Mouse (Mus musculus): ENCODE measurements around the gene Ripk4. TPM values are rescaled to one million over a fixed set of nuclear protein-coding genes. Genes with fewer than 3 reads are reported as not detected.

Ripk4 gene
- polyA plus RNA-seq, 1 experiment from 2014 or later, result 11.6 TPM

GRCm38 (mm10) chr16:97736562-97736961 is 27.0 kb downstream of the Ripk4 start:
- H3K4me3 ChIP-seq (ENCODE audit: low read depth, low read length), result no peak overlapping the region
- ATAC-seq (ENCODE audit: insufficient read depth), result no peak
- no peak overlapping the region for H3K27ac ChIP-seq (ENCODE audit: low read depth)
- no peaks in the 10 kb centered on the region for H3K4me1 ChIP-seq (ENCODE audit: insufficient read depth)
- H3K27me3 ChIP-seq (ENCODE audit: insufficient read depth, low read length), result no peaks in the 10 kb centered on the region
- no peak overlapping the region for H3K9ac ChIP-seq
- H3K36me3 ChIP-seq (ENCODE audit: insufficient read depth), result no peaks in the 10 kb centered on the region
- no peak for TF ChIP-seq CTCF (IDR thresholded peaks at IDR 0.05; ENCODE audit: low read depth)
- 81% methylated on average over 2 of the region's 2 CpGs for WGBS
- H3K4me2 ChIP-seq, result no peak overlapping the region
- H3K9me3 ChIP-seq (ENCODE audit: low read depth, low read length), result no peaks in the 10 kb centered on the region
- DNase-seq, result no peak

- TF ChIP-seq CTCF (IDR thresholded peaks at IDR 0.05; ENCODE audit: low read depth), result no peak
- H3K36me3 ChIP-seq (ENCODE audit: insufficient read depth), result no peaks in the 10 kb centered on the region
- WGBS, result 40% methylated on average over 9 of the region's 9 CpGs
- ATAC-seq (ENCODE audit: insufficient read depth), result no peak
- no peaks in the 10 kb centered on the region for H3K4me1 ChIP-seq (ENCODE audit: insufficient read depth)
- DNase-seq, result peak; percentile 6
- no peaks in the 10 kb centered on the region for H3K27me3 ChIP-seq (ENCODE audit: insufficient read depth, low read length)
- no peaks in the 10 kb centered on the region for H3K9me3 ChIP-seq (ENCODE audit: low read depth, low read length)
- no peak overlapping the region; the same call in 1 of the 2 replicates for H3K27ac ChIP-seq (ENCODE audit: low read depth)
- no peak overlapping the region for H3K4me3 ChIP-seq (ENCODE audit: low read depth, low read length)
- no peak overlapping the region for H3K4me2 ChIP-seq
- H3K9ac ChIP-seq, result no peak overlapping the region
Measured at GRCm38 (mm10) chr16:97734760-97735322, 28.7 kb downstream of the Ripk4 start.

- Histone ChIP-seq H3K36me3 (ENCODE audit: insufficient read depth) (no peaks in the 10 kb centered on the region), H3K4me2 (no peak overlapping the region), H3K9me3 (ENCODE audit: low read depth, low read length) (no peaks in the 10 kb centered on the region), H3K9ac (no peak overlapping the region), H3K27ac (ENCODE audit: low read depth) (no peak overlapping the region), H3K27me3 (ENCODE audit: insufficient read depth, low read length) (no peaks in the 10 kb centered on the region), H3K4me3 (ENCODE audit: low read depth, low read length) (no peak overlapping the region), H3K4me1 (ENCODE audit: insufficient read depth) (no peaks in the 10 kb centered on the region)
- no peak for DNase-seq
- 55% methylated on average over 2 of the region's 2 CpGs for WGBS
- no peak for ATAC-seq (ENCODE audit: insufficient read depth)
- TF ChIP-seq CTCF (IDR thresholded peaks at IDR 0.05; ENCODE audit: low read depth), result no peak
Measured at GRCm38 (mm10) chr16:97733599-97733998, 30.0 kb downstream of the Ripk4 start.

GRCm38 (mm10) chr16:97730321-97730720 is 33.3 kb downstream of the Ripk4 start:
- peak; percentile 33 for DNase-seq
- WGBS, result 63% methylated on average over 1 of the region's 1 CpGs
- no peak for TF ChIP-seq CTCF (IDR thresholded peaks at IDR 0.05; ENCODE audit: low read depth)
- H3K4me1 ChIP-seq (ENCODE audit: insufficient read depth), result no peaks in the 10 kb centered on the region
- H3K27ac ChIP-seq (ENCODE audit: low read depth), result no peak overlapping the region
- H3K27me3 ChIP-seq (ENCODE audit: insufficient read depth, low read length), result no peaks in the 10 kb centered on the region
- ATAC-seq (ENCODE audit: insufficient read depth), result no peak
- H3K4me3 ChIP-seq (ENCODE audit: low read depth, low read length), result no peak overlapping the region
- no peaks in the 10 kb centered on the region for H3K36me3 ChIP-seq (ENCODE audit: insufficient read depth)
- H3K4me2 ChIP-seq, result no peak overlapping the region
- no peaks in the 10 kb centered on the region for H3K9me3 ChIP-seq (ENCODE audit: low read depth, low read length)
- H3K9ac ChIP-seq, result no peak overlapping the region

- no peaks in the 10 kb centered on the region for H3K36me3 ChIP-seq (ENCODE audit: insufficient read depth)
- no peak overlapping the region for H3K4me3 ChIP-seq (ENCODE audit: low read depth, low read length)
- DNase-seq (no peak), ATAC-seq (ENCODE audit: insufficient read depth) (no peak)
- WGBS, result 73% methylated on average over 3 of the region's 3 CpGs
- H3K27me3 ChIP-seq (ENCODE audit: insufficient read depth, low read length), result no peaks in the 10 kb centered on the region
- H3K4me2 ChIP-seq, result no peak overlapping the region
- H3K27ac ChIP-seq (ENCODE audit: low read depth), result no peak overlapping the region
- H3K4me1 ChIP-seq (ENCODE audit: insufficient read depth), result no peaks in the 10 kb centered on the region
- no peak overlapping the region for H3K9ac ChIP-seq
- no peak for TF ChIP-seq CTCF (IDR thresholded peaks at IDR 0.05; ENCODE audit: low read depth)
- H3K9me3 ChIP-seq (ENCODE audit: low read depth, low read length), result no peaks in the 10 kb centered on the region
Measured at GRCm38 (mm10) chr16:97726436-97726835, 37.2 kb downstream of the Ripk4 start.

- Histone ChIP-seq H3K4me1 (ENCODE audit: insufficient read depth) (no peaks in the 10 kb centered on the region), H3K9me3 (ENCODE audit: low read depth, low read length) (no peaks in the 10 kb centered on the region), H3K4me2 (no peak overlapping the region), H3K36me3 (ENCODE audit: insufficient read depth) (no peaks in the 10 kb centered on the region), H3K27me3 (ENCODE audit: insufficient read depth, low read length) (no peaks in the 10 kb centered on the region), H3K9ac (no peak overlapping the region), H3K27ac (ENCODE audit: low read depth) (no peak overlapping the region), H3K4me3 (ENCODE audit: low read depth, low read length) (no peak overlapping the region)
- 71% methylated on average over 1 of the region's 1 CpGs for WGBS
- no peak for TF ChIP-seq CTCF (IDR thresholded peaks at IDR 0.05; ENCODE audit: low read depth)
- ATAC-seq (ENCODE audit: insufficient read depth), result no peak
- no peak for DNase-seq
Measured at GRCm38 (mm10) chr16:97720093-97720492, 43.5 kb downstream of the Ripk4 start.

GRCm38 (mm10) chr16:97719392-97719983 is 44.1 kb downstream of the Ripk4 start:
- no peaks in the 10 kb centered on the region for H3K36me3 ChIP-seq (ENCODE audit: insufficient read depth)
- no peak for TF ChIP-seq CTCF (IDR thresholded peaks at IDR 0.05; ENCODE audit: low read depth)
- DNase-seq, result no peak
- H3K4me3 ChIP-seq (ENCODE audit: low read depth, low read length), result no peak overlapping the region
- ATAC-seq (ENCODE audit: insufficient read depth), result no peak
- no peak overlapping the region for H3K4me2 ChIP-seq
- no peaks in the 10 kb centered on the region for H3K4me1 ChIP-seq (ENCODE audit: insufficient read depth)
- H3K27ac ChIP-seq (ENCODE audit: low read depth), result no peak overlapping the region
- no peak overlapping the region for H3K9ac ChIP-seq
- H3K9me3 ChIP-seq (ENCODE audit: low read depth, low read length), result no peaks in the 10 kb centered on the region
- H3K27me3 ChIP-seq (ENCODE audit: insufficient read depth, low read length), result no peaks in the 10 kb centered on the region

Data from lung, embryonic 14.5 days (tissue).